Mouse (Mus musculus) heart, postnatal 0 days (tissue): ENCODE data around the gene Hepacam. TPM values are rescaled to one million over a fixed set of nuclear protein-coding genes. Genes with fewer than 3 reads are reported as not detected.
A peak's percentile ranks its signal among the peaks of the same experiment; 100 is the strongest.

Experiments used
- ATAC-seq: fragments of 200-750 bp; cut with Nextera tagmentation; 2 replicates; pipeline ENCODE4 v1.8.0; 2017; ENCODE audit warnings: low read depth, moderate number of reproducible peaks, moderate library complexity; ENCODE audit not compliant: insufficient read depth
- DNase-seq: peaks from one replicate; pipeline ENCODE4 v3.0.0-alpha.2; 2016; ENCODE audit warnings: low spot score
- H3K27ac ChIP-seq: fragments of 300-500 bp; sonication (generic); 2 replicates; pipeline ENCODE4 v1.5.1; 2014; ENCODE audit warnings: low read depth, mild to moderate bottlenecking
- H3K27me3 ChIP-seq: fragments of 300-500 bp; sonication (generic); 2 replicates; pipeline ENCODE4 v1.6.1; 2014; ENCODE audit warnings: low read length, mixed read lengths; ENCODE audit not compliant: control insufficient read depth, insufficient read depth
- H3K36me3 ChIP-seq: fragments of 300-500 bp; sonication (generic); replicated peaks from 2 replicates; pipeline ENCODE4 v1.6.1; 2014; ENCODE audit warnings: low read length, mixed read lengths; ENCODE audit not compliant: control insufficient read depth, insufficient read depth
- H3K4me1 ChIP-seq: fragments of 300-500 bp; sonication (generic); 2 replicates; pipeline ENCODE4 v1.6.1; 2014; ENCODE audit warnings: antibody characterized with exemption; ENCODE audit not compliant: control insufficient read depth, insufficient read depth
- H3K4me2 ChIP-seq: fragments of 300-500 bp; sonication (generic); 2 replicates; pipeline ENCODE4 v1.6.1; 2014; ENCODE audit warnings: low read depth, mild to moderate bottlenecking, low read length, moderate library complexity
- H3K4me3 ChIP-seq: fragments of 300-500 bp; sonication (generic); 2 replicates; pipeline ENCODE4 v1.5.1; 2014; ENCODE audit warnings: low read depth, low read length
- H3K9ac ChIP-seq: fragments of 300-500 bp; sonication (generic); replicated peaks from 2 replicates; pipeline ENCODE4 v1.6.1; 2014; ENCODE audit warnings: low read depth, low read length, mixed read lengths
- H3K9me3 ChIP-seq: fragments of 300-500 bp; sonication (generic); replicated peaks from 2 replicates; pipeline ENCODE4 v1.6.1; 2016; ENCODE audit warnings: low read length; ENCODE audit not compliant: control insufficient read depth
- CTCF ChIP-seq: IDR thresholded peaks from 2 replicates; pipeline ENCODE4 v1.5.1; 2016; ENCODE audit warnings: antibody characterized with exemption, control low read depth, low read depth
- EP300 ChIP-seq: IDR thresholded peaks from 2 replicates; pipeline ENCODE4 v1.6.1; 2016; ENCODE audit warnings: antibody characterized with exemption, low read depth
- whole genome bisulfite sequencing: fragments of 180-500 bp; shearing (Covaris S2); extraction: QIAGEN DNeasy Blood & Tissue Kit; methylation state at CpG from one replicate; pipeline ENCODE4 v1.1.7; 2014; 5-methylcytosine and 5-hydroxymethylcytosine counted together
- polyA plus RNA-seq: library from polyadenylated mRNA; unstranded; fragments of >200 nt; fragmentation: Nextera tagmentation; extraction: Ambion mirVana; gene quantifications from 2 replicates; pipeline ENCODE4 v1.2.1, GENCODE M21; 2015
- total RNA-seq: library from RNA; depleted of rRNA; stranded (reverse); fragments of >200 nt; gene quantifications from 2 replicates; pipeline ENCODE4 v1.2.3, GENCODE M21; 2014; ENCODE audit warnings: low replicate concordance

Hepacam gene
- total and polyA plus RNA-seq, 2 experiments from 2014 or later = 0.03 to 0.04 TPM

GRCm38 (mm10) chr9:37402501-37402900, 35.4 kb downstream of the Hepacam start:
- DNase-seq (no peak), ATAC-seq (no peak; the same call in 1 of the 2 replicates)
- Histone ChIP-seq H3K27ac (peak overlapping the region; percentile 72), H3K4me2 (peak overlapping the region; percentile 49), H3K4me1 (no peaks in the 10 kb centered on the region; the same call in 1 of the 2 replicates), H3K36me3 (no peaks in the 10 kb centered on the region), H3K9ac (peak overlapping the region; percentile 14), H3K27me3 (no peaks in the 10 kb centered on the region), H3K9me3 (no peaks in the 10 kb centered on the region), H3K4me3 (peak overlapping the region; percentile 32)
- WGBS = 70% methylated on average over 7 of the region's 7 CpGs
- TF ChIP-seq EP300 = no peak
- TF ChIP-seq CTCF = no peak

DNA sequence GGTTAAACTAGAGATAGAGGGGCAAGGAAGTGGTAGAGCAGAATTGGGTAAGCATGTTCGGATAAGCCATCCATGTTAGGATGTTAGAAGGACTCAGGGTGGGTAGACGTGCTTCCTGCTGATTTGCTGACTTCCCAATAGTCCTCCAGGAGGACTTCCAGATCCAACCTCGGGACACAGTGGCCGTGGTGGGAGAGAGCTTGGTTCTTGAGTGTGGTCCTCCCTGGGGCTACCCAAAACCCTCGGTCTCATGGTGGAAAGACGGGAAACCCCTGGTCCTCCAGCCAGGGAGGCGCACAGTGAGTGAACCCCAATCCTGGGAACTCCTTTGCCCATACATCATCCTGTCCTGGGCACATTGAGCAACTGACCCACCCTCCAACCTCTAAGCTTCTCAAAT, 35.9 kb downstream of the Hepacam start:
- ATAC-seq (no peak), DNase-seq (no peak)
- Histone ChIP-seq H3K4me2 (peak overlapping the region; percentile 49), H3K4me3 (peak overlapping the region; percentile 32), H3K36me3 (no peaks in the 10 kb centered on the region), H3K4me1 (no peaks in the 10 kb centered on the region; the same call in 1 of the 2 replicates), H3K9ac (peak overlapping the region; percentile 14; the same call in 1 of the 2 replicates), H3K27me3 (no peaks in the 10 kb centered on the region), H3K27ac (no peak overlapping the region), H3K9me3 (no peaks in the 10 kb centered on the region)
- TF ChIP-seq EP300 = no peak
- TF ChIP-seq CTCF = no peak
- 73% methylated on average over 7 of the region's 7 CpGs for WGBS

DNA sequence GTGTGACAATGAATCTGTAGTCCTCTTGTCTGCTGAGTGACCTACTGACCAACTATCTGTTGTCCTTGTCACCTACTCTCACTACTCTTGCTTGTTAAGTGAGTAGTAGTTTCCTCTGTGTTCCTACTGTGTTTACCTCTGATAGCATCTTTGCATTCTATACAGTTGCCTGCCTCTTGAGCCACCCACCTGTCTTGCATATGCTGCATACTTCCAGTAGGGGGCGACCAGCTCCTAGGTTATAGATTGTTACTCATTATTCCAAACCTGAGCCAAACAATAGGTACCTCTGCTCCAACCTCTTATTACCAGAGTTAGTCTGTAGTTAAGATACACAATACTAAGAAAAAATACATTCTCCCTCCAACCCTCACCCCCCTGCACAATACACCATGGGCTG, 39.2 kb downstream of the Hepacam start:
- Histone ChIP-seq H3K27me3 (no peaks in the 10 kb centered on the region), H3K4me2 (no peak overlapping the region), H3K9me3 (no peaks in the 10 kb centered on the region), H3K36me3 (no peaks in the 10 kb centered on the region), H3K4me3 (no peak overlapping the region), H3K27ac (no peak overlapping the region), H3K9ac (no peak overlapping the region), H3K4me1 (peaks cover 8% of the 10 kb centered on the region)
- no peak for DNase-seq
- TF ChIP-seq EP300 = no peak
- peak; percentile 82 for TF ChIP-seq CTCF
- ATAC-seq = no peak
- 0% methylated on average over 1 of the region's 1 CpGs for WGBS

DNA sequence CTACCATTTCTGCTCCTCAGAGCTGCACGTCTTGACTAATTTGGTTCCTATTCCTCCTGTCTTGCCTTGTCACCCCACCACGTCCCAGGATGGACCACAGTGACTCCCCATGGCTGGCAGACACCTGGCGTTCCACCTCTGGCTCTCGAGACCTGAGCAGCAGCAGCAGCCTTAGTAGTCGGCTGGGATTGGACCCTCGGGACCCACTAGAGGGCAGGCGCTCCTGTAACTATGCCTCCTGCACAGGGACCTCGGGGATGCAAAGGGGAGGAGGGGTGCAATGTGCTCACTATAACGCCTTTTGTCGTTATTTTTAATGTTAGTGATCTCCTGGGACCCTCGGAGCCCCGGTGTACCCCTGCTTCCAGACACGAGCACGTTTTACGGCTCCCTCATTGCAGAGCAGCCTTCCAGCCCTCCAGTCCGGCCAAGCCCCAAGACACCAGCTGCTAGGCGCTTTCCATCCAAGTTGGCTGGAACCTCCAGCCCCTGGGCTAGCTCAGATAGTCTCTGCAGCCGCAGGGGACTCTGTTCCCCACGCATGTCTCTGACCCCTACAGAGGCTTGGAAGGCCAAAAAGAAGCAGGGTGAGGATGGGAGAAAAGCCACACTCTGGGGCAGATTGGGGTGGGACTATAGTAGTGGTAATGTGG, 40.8 kb downstream of the Hepacam start:
- Histone ChIP-seq H3K4me1 (peaks cover 8% of the 10 kb centered on the region), H3K4me2 (no peak overlapping the region), H3K27ac (no peak overlapping the region), H3K9me3 (no peaks in the 10 kb centered on the region), H3K27me3 (no peaks in the 10 kb centered on the region), H3K36me3 (0 out of 2 replicates have a peak, but pooled peaks cover 8% of the 10 kb centered on the region), H3K4me3 (no peak overlapping the region), H3K9ac (no peak overlapping the region)
- peak; percentile 53 for TF ChIP-seq CTCF
- TF ChIP-seq EP300 = no peak
- DNase-seq = peak; percentile 30
- WGBS = 27% methylated on average over 19 of the region's 19 CpGs
- peak; percentile 45; the same call in 1 of the 2 replicates for ATAC-seq

GRCm38 (mm10) chr9:37409698-37410445, 42.7 kb downstream of the Hepacam start:
- peak overlapping the region; percentile 3; the same call in 1 of the 2 replicates for H3K4me2 ChIP-seq
- peaks cover 12% of the 10 kb centered on the region; the same call in 1 of the 2 replicates for H3K36me3 ChIP-seq
- H3K4me3 ChIP-seq = no peak overlapping the region
- H3K9me3 ChIP-seq = no peaks in the 10 kb centered on the region
- 46% methylated on average over 8 of the region's 8 CpGs for WGBS
- TF ChIP-seq EP300 = no peak
- TF ChIP-seq CTCF = no peak
- no peaks in the 10 kb centered on the region for H3K27me3 ChIP-seq
- H3K4me1 ChIP-seq = peaks cover 8% of the 10 kb centered on the region
- DNase-seq = peak; percentile 60
- peak overlapping the region; percentile 60 for H3K27ac ChIP-seq
- H3K9ac ChIP-seq = no peak overlapping the region
- peak; percentile 62; the same call in 1 of the 2 replicates for ATAC-seq
